Mouse (Mus musculus) gastrocnemius, postnatal 4 days (tissue): ENCODE data around the gene Pigyl. TPM values are rescaled to one million over a fixed set of nuclear protein-coding genes. Genes with fewer than 3 reads are reported as not detected.

Experiments
- DNase-seq, 2 experiments: peaks; one replicate each; pipeline ENCODE4 v3.0.0; 2021 to 2022; ENCODE audit warnings: low spot score in 2 of 2, mixed read lengths in 2 of 2
- long read RNA-seq, 2 experiments: library from polyadenylated mRNA; stranded (forward); transcript quantifications; one replicate each; pipeline ENCODE4 v2.0.0; 2021
- total RNA-seq, 2 experiments: library from RNA; stranded (reverse); gene quantifications; 2 replicates each; pipeline ENCODE4 v1.2.3; 2021

Pigyl gene
- 10 to 100 TPM; 34.3 to 34.6 TPM for total RNA-seq
- long read RNA-seq, experiment 1, transcript Pigyl-201 (2 exons, 695 nt): major isoform, 54 of 56 reads
- long read RNA-seq, experiment 1, partial matches to known transcripts: 0 of 56 reads
- long read RNA-seq, experiment 1, other reads (novel, unspliced or antisense): 2 of 56 reads
- long read RNA-seq, experiment 2, transcript Pigyl-201 (2 exons, 695 nt): major isoform, 34 of 34 reads
- long read RNA-seq, experiment 2, partial matches to known transcripts: 0 of 34 reads
- long read RNA-seq, experiment 2, other reads (novel, unspliced or antisense): 0 of 34 reads

DNA sequence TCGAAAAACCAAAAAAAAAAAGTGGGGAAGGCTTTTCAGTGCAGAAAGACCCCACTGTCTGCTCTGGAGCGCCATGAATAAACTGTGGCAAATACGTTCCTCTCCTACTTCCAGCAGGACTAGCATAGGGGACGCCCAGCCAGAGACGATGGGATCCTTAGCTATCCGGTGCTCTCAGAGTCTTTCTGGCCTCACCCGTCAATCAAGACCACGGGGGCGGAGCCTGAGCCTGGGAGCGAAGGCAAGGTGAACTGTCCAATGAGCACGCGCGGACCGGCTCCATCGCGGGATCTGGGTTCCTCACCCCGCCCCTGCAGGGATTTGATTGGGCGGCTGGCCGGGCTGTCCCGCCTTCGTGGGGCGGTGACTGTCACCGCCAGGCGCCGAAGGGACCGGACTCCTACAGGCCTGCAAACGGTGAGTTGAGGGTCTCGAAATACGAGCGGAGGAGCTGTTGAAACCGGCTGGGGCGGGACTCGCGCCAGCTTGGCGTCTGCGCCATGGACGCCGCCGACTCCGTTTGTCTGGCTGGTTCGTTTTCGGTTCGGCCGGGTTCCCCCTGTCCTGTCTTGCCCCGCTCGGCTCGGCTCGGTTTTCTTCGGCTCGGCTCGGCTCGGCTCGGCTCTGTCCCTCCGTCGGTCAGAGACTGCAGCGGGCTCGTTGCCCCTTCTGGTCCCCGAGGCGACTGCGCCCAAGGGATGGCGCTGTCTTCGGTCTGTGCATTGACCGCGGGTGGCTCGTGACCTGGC, at the start of gene Pigyl:
Gene Pigyl, plus strand, starts transcription at position 350 of the 749 bp plus-strand sequence.
- peak; percentile 98 to 100 for DNase-seq

DNA sequence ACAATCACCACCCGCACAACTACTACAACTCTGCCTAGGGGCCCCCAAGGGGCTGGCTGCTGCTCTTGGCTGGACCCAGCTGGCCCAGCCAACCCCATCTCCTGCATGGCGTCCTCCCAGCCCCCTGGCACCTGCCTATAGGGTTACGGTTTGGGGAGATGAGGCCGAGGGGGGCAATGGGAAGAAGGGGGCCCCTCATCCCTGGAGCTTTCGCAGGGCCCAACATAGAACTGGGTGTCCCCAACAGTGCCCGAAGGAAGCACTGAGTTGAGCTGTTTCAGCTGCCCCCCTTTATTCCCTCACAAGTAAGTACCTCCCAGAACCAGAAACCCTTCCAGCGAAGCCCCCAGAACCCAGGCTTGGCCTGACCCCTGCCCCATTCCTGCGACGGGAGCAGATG, 48.5 kb upstream of the Pigyl start:
- DNase-seq: no peak

DNA sequence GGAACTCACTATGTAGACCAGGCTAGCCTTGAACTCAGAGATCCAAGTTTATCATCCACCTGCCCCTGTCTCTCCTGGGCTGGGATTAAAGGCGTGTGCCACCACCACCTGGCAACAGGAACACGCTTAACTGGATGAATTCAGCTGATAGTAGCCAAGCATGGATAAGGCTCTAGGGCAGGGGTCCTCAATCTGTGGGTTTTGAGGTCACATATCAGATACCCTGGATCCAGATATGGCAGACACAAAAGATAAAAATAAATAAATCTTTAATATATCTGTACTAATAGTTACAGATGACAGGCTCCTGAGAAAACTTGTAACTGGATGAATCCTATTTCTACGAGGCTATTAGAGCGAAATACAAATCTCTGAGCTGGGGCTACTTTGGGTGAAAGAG, 41.0 kb upstream of the Pigyl start:
- DNase-seq: no peak

DNA sequence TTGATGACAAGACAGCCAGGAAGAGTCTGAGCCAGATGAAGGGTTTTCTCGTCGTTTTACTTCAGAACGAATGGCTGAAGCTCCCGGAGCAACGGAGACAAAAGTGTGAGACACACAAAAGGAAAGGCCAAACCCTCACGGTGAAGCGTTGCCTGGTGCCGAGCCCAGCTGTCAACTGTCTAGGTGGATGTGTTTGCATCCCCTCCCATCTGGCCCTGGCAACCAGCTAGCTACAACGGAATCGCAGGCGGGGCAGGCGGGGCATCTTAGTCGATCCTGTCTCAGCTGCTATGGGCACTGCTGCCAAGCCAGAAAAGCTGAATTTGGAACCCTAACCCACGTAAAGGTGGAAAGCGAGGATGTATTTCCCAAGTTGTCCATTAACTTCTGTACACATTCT, 40.6 kb upstream of the Pigyl start:
- no peak for DNase-seq

DNA sequence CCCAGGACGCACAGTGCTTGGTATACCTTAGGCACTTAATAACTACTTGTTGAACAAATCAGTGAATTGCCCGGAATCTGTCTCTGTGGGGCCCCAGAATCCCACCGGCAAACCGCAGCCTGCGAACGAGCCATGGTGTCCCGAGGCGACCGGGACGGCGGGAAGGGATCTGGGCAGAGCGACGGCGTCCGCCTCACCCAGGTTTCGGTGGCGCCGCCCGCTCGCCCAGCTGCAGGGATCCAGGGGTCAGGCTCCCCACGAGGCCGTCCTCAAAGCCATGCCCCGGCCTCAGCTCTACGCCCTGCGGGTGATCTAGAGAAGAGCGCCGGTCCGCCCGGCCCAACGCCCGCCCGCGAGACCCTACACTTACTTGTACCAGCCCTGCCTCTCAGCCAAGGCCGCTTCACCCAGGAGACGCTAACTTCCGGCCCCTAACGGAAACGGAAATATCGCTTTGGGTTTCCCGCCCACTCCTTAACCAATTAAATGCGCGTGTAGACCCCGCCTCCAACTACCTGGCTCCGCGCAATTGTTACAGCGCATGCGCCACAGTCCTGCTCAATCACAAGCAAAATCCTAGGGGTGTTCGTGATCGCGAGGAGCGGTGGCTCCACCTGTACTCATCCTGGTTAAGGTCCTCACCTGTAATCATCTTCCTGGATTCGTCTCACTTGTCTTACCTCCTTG, 39.8 kb upstream of the Pigyl start, which contains the start of gene Elof1:
Gene Elof1, minus strand, starts transcription at position 433 of the 687 bp plus-strand sequence.
- DNase-seq: peak; percentile 75 to 89

DNA sequence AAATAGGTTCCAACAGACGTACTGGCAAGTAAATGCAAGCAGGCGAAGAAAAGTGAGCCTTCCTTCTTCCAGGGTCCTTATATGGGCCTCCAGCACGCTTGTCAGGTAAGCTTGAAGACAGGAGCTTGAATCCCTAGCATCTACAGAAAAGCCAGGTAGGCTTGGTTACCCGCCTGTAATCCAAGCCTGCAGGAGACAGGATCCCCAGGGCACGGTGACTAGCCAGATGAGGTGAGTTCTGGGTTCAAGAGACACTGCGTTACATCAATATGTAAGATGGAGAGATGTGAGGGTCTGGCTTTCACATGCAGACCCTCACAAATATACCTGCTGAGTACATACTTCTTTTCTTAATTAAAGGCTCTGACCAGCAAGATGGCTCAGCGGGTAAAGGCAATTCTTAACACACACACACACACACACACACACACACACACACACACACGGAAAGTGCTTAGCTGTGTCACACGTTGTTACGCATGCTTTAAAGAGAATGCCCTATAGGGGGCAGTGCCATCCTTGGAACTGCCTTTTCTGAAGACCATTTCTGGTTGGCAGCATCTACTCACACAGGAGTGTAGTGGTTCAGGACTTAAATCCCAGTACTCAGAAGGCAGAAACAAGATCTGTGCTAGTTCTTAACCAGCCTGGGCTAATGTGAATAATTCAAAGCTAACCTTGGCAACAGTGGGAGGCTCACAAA, 38.7 kb upstream of the Pigyl start:
- DNase-seq: peak in 1 of 2 experiments; percentile 47

DNA sequence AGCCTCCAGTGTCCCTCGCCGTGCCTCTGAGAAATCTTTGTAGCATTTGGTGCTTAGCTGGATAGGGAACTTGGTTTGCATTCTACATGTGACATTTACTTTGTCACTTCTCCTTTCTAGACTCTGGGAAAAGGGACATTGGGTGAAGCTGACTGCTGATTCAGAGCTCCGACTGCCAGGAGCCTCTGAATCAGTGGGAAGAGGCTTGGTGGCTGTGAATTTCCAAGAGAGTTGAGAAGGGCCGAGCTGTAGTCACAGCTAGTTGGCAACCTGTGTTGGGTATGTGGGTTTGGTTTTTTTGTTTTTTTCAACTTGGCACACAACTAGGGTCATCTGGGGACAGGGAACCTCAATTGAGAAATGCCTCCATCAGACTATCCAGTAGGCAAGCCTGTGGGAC, 37.1 kb upstream of the Pigyl start:
- no peak for DNase-seq

DNA sequence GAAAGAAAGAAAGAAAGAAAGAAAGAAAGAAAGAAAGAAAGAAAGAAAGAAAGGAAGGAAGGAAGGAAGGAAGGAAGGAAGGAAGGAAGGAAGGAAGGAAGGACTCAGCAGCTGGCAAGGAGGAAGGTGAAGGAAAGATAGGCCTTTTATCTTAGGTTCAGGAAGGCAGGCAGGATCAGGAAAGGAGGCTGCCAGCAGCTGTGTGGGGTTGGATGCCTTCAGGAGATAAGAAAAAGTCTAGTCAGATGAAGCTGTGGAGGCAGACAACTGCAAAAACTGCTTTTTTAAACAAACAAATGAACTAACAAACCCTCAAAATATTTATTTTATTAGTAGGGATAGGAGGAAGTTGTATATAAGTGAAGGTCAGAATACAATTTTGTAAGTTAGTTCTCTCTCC, 35.1 kb upstream of the Pigyl start:
- DNase-seq: no peak

DNA sequence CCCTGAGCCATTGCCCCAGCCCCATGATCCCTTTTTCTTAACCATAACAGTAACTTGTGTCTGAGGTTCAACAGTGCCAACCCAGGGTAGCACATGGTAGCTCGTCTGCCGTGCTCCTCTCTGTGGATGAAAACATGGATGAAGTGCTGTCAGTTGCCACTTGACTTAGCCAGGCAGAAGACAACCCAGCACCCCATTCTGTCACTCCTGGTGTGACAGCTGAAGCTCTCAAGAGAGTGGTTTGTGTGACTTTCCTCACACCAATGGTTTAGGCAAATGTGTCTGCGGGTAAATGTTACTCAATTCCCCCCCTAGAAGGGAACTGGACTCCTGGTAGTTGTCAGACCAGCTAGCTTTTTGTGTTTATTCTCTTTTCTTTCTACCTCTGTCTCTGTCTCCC, 34.6 kb upstream of the Pigyl start:
- no peak for DNase-seq

DNA sequence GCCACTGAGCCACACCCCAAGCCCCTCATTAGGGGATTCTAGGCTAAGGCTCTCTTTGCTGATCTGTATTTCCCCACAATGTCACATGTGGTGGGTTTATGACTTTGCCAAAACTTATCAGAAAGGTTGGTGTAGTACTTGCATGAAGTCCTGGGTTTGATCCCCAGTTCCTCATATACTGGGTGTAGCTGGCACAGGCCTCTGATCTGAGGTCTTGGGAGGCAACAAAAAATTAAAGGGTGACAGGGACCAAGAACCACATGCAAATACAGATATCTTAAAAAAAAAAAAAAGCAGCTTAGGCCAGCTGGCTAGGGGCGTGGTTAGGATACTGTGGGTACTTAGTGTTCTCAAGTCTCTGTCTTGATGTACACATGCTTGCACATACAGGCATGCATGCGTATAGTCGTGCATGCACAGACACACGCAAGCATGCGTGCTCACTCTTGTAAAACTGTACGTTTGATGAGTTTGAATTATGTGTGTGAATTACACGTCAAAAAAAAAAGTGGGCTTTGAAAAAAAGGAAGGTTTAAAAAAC, 33.5 kb upstream of the Pigyl start:
- no peak for DNase-seq

DNA sequence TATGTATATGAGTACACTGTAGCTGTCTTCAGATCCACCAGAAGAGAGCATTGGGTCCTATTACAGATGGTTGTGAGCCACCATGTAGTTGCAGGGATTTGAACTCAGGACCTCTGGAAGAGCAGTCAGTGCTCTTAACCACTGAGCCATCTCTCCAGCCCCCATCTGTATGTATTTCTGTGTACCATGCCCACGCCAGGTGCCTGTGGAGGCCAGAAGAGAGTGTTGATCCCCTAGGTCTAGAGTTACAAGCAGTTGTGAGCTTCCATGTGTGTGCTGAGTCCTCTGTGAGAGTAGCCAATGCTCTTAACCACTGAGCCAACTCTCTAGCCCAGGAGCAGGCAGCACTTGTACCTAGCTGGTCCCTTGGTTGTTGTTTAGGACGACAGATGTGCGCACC, 32.5 kb upstream of the Pigyl start:
- no peak for DNase-seq

DNA sequence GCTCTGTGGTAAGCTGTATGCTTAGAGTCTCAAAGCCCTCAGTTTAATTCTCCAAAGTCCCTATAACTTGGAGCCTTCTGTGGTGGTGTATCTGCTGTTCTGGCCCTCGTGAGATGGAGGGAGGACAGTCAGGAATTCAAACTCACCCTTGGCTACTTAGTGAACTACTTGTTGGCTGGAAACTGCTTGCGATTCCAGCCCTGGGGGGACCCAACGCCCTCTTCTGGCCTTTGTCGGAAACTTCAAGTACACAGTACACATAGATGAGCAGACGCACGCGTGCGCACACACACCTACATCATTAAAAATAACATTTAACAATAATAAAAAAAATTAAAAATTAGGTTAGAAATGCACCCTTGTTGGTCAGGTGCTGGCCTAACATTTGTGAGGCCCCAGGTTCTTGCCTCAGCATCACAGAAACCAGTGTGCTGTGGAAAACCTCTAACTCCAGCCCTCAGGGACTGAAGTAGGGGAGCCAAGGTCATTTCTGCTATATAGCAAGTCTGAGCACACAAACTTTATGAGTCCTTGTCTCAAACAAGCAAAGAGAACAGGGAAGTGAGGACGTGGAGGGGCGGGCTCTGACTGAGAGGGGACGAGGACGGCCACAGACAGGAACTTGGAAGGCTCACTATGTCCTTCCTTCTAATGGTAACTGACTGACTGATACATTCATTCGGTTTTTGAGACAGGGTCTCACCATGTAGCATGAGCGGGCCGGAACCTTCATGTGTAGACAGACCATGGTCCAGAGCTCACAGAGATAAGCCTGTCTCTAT, 31.2 kb upstream of the Pigyl start:
- no peak for DNase-seq

DNA sequence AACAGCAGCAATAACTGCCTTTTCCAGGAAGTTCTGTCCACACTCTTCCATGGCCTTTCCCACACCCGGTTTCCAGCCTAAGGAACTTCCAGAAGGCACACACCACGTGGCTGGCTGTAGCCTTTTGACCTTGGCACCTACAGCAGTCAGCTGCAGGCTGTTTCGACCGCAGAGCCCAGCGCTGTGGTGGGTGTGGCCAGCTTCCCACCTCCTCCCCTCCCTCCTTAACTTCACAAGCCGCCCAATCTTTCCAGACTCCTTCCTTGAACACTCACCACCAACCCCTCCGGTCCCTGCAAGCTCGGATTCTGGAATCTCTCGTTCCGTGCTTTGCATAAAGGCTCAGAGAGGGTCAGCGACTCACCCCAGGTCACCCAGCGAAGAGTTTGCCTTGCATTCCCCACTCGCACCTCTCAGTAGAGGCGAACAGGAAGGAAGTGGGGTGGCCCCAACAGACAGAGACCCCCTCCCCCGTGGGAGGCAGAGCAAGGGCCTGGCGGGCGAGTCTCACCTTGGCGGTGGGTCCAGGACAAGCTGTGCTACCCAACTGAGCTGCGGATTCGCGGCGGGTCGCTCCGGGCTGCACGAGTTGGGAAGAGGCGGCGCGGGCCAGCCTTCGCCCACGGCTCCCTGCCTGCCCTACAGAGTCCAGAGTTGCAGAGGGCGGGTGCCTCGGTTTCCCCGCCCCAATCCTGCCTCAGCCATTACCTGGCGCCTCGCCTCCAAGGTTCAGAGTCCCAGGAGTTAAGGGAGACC, 25.2 kb upstream of the Pigyl start:
- peak in 1 of 2 experiments; percentile 38 for DNase-seq

DNA sequence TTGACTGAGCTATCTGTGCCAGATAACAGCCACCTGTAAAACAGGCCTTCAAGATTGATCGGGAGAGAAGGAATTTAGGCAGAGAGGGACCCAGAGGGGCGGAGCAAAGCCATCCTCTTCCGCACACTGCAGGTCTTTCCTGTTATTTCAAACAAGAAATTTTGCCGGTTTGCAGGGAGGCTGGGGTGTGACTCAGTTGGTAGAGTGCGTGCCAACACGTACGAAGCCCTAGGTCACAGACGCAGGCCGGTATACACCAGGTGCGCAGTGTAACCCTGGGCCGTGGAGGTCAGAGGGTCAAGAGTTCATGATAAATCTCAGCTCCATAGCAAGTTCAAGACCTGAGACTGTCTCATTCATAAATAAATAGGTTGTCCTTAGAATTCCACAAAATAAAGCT, 24.4 kb upstream of the Pigyl start:
- DNase-seq: no peak

DNA sequence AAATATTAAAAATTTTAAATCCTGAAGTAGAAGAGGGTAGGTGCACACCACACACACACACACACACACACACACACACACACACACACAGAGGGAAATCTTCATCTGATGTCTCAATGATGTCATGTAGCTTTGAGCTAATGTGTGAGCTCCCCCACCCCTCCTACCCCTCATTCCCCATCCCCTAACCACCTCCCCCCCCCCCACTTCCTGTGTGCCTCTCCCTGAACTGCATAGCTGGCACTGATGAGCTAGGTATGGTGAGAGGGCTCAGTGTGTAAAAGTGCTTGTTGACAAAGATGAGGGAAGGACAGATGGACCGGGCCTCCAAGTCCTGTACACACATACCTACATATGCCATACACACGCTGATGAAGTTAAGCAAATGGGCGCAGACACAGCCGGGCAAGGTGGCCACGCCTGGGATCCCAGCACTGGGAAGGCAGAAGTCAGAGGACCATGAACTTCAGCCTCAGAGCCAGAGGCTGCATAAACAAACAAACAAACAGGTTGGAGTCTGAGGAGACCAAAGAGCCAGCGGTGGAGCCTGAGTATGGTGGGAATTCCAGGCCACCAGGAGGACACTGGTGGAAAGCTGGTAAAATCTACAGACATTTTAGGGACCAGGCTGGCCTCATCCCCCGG, 22.3 kb upstream of the Pigyl start:
- no peak for DNase-seq

DNA sequence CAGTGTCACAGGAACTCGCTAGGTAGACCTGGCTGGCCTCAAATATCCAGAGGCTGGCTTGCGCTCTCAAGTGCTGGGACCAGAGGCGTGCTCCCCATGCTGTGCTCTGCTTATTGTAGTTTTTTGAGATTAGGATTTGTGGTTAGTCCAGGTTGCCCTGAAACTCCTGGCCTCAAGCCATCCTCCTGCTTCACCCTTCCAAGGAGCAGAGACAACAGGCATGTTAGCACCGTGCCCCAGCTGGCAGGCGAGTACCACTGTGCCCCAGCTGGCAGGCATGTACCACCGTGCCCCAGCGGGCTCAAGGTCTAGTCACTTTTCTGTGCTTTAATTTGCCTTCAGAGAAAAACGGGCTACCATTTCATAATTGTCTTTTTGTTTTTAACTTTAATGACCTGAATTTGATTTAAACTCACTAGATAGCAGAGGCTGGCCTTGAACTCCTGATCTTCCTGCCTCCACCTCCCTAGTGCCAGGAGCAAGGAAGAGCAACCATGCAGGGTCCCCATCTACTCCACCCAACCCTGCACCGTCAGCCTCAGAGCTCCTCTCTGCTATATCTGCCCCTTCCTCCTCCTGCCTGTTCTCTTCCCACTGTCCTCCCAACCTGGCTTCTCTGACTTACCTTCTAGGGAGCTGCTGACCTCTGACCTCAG, 21.5 kb upstream of the Pigyl start:
- DNase-seq: no peak

DNA sequence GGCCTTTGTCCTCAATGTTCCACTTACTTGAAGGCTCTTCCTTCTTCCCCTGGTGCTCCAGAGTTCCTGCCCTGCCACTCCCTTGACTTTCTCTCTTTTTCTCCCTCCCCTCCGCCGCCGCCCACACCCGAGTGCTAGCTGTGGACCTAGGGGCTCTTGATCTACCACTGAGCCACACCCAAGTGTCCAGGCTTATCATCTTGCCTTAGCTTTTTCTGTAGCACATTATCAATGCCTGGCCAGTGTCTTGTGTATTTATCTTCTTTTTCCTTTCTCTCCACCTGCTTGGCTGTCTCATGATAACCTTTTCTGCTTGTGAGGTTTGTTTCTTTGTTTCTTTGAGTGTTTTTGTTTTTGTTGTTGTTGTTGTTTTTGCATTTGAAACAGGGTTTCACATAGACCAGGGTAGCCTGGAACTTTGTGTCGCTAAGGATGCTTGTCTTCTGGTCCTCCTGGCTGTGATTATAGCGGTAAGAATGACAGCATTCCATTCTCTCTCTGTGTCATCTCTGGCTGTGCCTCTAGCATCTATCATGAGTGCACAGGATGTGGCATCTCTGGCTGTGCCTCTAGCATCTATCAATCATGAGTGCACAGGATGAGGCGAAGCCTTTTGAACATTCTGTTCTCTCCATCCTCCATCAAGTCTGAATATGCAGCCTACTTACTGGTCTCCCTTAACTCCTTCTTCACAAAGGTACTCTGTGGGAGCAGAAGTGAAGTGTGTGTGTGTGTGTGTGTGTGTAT, 20.8 kb upstream of the Pigyl start, which contains the start of gene Acp5:
Gene Acp5, minus strand, starts transcription at position 68 of the 747 bp plus-strand sequence.
- DNase-seq: no peak
